Mouse (Mus musculus) liver, embryonic 16.5 days (tissue): ENCODE measurements around the gene Gm4869. TPM values are rescaled to one million over a fixed set of nuclear protein-coding genes. Genes with fewer than 3 reads are reported as not detected.
A peak's percentile ranks its signal among the peaks of the same experiment; 100 is the strongest.
"Not testable (repeated sequence)": the region's sequence is repeated elsewhere in the genome, so short reads cannot be mapped to it uniquely, and the experiment has no call there.

Source experiments
- ATAC-seq: fragments of 200-750 bp; cut with Nextera tagmentation; 2 replicates; pipeline ENCODE4 v1.8.0; 2017; ENCODE audit warnings: low read depth, mild to moderate bottlenecking, moderate number of reproducible peaks, moderate library complexity
- H3K27ac ChIP-seq: fragments of 300-500 bp; sonication (generic); 2 replicates; pipeline ENCODE4 v1.5.1; 2014; ENCODE audit warnings: mild to moderate bottlenecking, low read length
- H3K27me3 ChIP-seq: fragments of 300-500 bp; sonication (generic); 2 replicates; pipeline ENCODE4 v1.6.1; 2014; ENCODE audit warnings: low read depth, low read length, mixed read lengths; ENCODE audit not compliant: control insufficient read depth, insufficient read depth
- H3K36me3 ChIP-seq: fragments of 300-500 bp; sonication (generic); 2 replicates; pipeline ENCODE4 v1.6.1; 2014; ENCODE audit warnings: mild to moderate bottlenecking; ENCODE audit not compliant: control insufficient read depth, insufficient read depth
- H3K4me1 ChIP-seq: fragments of 300-500 bp; sonication (generic); 2 replicates; pipeline ENCODE4 v1.6.1; 2014; ENCODE audit warnings: low read depth, low read length, mixed read lengths; ENCODE audit not compliant: control insufficient read depth
- H3K4me2 ChIP-seq: fragments of 300-500 bp; sonication (generic); 2 replicates; pipeline ENCODE4 v1.6.1; 2014; ENCODE audit warnings: low read depth, low read length, mixed read lengths
- H3K4me3 ChIP-seq: fragments of 300-500 bp; sonication (generic); 2 replicates; pipeline ENCODE4 v1.5.1; 2014; ENCODE audit warnings: low read depth, mild to moderate bottlenecking, low read length
- H3K9ac ChIP-seq: fragments of 300-500 bp; sonication (generic); 2 replicates; pipeline ENCODE4 v1.6.1; 2014; ENCODE audit warnings: low read depth, low read length
- H3K9me3 ChIP-seq: fragments of 300-500 bp; sonication (generic); replicated peaks from 2 replicates; pipeline ENCODE4 v1.6.1; 2016; ENCODE audit warnings: low read length; ENCODE audit not compliant: control insufficient read depth
- WGBS: fragments of 180-500 bp; shearing (Covaris S2); extraction: QIAGEN DNeasy Blood & Tissue Kit; methylation state at CpG from one replicate; pipeline ENCODE4 v1.1.7; 2014; ENCODE audit not compliant: insufficient replicate concordance; 5-methylcytosine and 5-hydroxymethylcytosine counted together
- polyA plus RNA-seq: library from polyadenylated mRNA; unstranded; fragments of >200 nt; fragmentation: Nextera tagmentation; extraction: Ambion mirVana; gene quantifications from 2 replicates; pipeline ENCODE4 v1.2.1, GENCODE M21; 2015

The Gm4869 gene
- polyA plus RNA-seq, 1 experiment from 2014 or later = not detected

DNA sequence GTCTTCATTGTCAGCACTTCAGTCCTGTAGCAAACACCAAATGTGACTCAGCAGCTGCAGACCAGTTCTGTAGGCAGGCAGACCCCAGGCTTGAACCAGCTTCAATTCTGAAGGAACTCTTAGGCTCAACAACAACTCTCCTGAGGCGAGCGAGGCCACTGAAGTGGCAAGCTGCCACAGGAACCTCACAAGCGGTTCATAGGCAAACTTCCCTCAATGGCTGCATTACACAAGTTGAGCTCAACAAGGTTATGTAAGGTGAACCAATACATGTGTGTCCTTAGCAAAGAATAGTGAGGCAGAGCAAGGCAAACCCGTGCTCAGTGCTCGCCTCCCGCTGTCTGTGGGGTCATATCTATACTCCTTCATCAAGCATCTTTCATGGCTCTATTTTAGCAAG is 52.7 kb downstream of the Gm4869 start:
- H3K4me3 ChIP-seq = no peak overlapping the region
- WGBS = 59% methylated on average over 6 of the region's 6 CpGs
- peaks cover 14% of the 10 kb centered on the region for H3K4me1 ChIP-seq
- no peak for ATAC-seq
- H3K4me2 ChIP-seq = no peak overlapping the region
- H3K9me3 ChIP-seq = no peaks in the 10 kb centered on the region
- H3K27ac ChIP-seq = no peak overlapping the region
- no peaks in the 10 kb centered on the region for H3K27me3 ChIP-seq
- no peak overlapping the region for H3K9ac ChIP-seq
- H3K36me3 ChIP-seq = no peaks in the 10 kb centered on the region

DNA sequence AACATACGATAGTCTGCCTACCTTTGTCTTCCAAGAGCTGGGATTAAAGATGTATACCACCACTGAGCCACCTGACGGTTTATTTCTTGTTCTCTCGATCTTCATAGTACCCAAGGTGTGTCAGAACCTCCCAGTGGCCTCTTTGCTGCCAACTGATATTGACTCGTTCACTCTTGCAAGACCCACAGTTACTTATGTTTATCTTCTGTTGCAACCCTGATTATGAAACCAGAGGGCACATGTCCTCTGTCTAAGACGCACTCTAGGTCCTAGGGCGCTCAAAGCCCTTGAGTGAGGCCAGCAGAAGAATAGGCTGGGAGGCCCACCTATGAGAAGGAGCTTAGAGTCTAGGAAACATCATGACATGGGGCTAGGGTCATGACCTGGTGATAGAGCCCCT is 55.3 kb downstream of the Gm4869 start:
- H3K27ac ChIP-seq = no peak overlapping the region
- H3K4me1 ChIP-seq = peaks cover 28% of the 10 kb centered on the region

GRCm38 (mm10) chr5:140501982-140502836 is 56.8 kb downstream of the Gm4869 start:
- H3K27ac ChIP-seq = peak overlapping the region; percentile 21
- peaks cover 35% of the 10 kb centered on the region for H3K4me1 ChIP-seq

More for the DNA sequence above, 55.3 kb downstream of the Gm4869 start:
- no peaks in the 10 kb centered on the region for H3K27me3 ChIP-seq
- no peak overlapping the region for H3K4me3 ChIP-seq
- H3K9ac ChIP-seq = no peak overlapping the region
- H3K36me3 ChIP-seq = no peaks in the 10 kb centered on the region
- H3K9me3 ChIP-seq = no peaks in the 10 kb centered on the region
- no peak overlapping the region for H3K4me2 ChIP-seq
- no peak for ATAC-seq
- WGBS = 19% methylated on average over 6 of the region's 6 CpGs

GRCm38 (mm10) chr5:140502925-140503324 is 57.5 kb downstream of the Gm4869 start:
- H3K9me3 ChIP-seq, H3K36me3 ChIP-seq, H3K27me3 ChIP-seq, ATAC-seq: not testable (repeated sequence)
- Histone ChIP-seq H3K4me2 (peak overlapping the region; percentile 42), H3K4me3 (peak overlapping the region; percentile 37), H3K4me1 (peaks cover 42% of the 10 kb centered on the region), H3K9ac (peak overlapping the region; percentile 48), H3K27ac (peak overlapping the region; percentile 21; the same call in 1 of the 2 replicates)
- under 1% methylated on average over 12 of the region's 12 CpGs for WGBS

More at GRCm38 (mm10) chr5:140501982-140502836, 56.8 kb downstream of the Gm4869 start:
- H3K9me3 ChIP-seq = no peaks in the 10 kb centered on the region
- WGBS = 10% methylated on average over 14 of the region's 14 CpGs
- H3K4me2 ChIP-seq = peak overlapping the region; percentile 42
- no peaks in the 10 kb centered on the region for H3K36me3 ChIP-seq
- peak overlapping the region; percentile 48 for H3K9ac ChIP-seq
- peak overlapping the region; percentile 37 for H3K4me3 ChIP-seq
- ATAC-seq = no peak
- H3K27me3 ChIP-seq = no peaks in the 10 kb centered on the region

DNA sequence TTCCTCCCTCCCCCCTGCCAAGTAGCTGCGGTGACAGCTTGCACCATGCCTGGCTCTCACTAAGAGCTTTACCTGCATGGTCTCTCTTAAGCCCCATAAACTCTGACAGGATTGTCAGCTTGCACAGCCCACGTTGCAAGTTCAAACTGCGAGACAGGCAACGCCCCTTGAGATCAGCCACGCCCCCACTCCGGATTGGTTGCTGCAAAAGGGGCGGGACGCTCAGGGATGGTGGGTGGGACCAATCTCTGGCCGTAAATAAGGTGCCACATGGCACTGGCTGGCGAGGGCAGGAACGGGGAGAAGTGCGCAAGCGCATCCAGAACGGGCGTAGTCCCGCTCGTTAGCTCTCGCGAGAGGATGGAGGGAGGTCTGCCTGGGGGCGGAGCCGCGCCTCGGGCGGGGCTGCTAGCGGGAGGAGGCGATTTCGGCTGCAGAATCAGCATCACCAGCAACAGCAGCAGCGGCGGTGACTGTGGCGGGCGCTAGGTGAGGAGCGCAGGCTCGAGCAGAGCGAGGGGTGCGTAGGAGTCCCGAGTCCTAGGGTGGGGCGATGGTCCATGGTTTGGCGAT is 59.8 kb downstream of the Gm4869 start, which contains the start of gene Chst12:
Gene Chst12, plus strand, starts transcription at position 343 of the 573 bp plus-strand sequence.
- peak within 1 kb of the TSS; percentile 50 for H3K9ac ChIP-seq
- H3K36me3 ChIP-seq = no peaks in the 10 kb centered on the region
- no peaks in the 10 kb centered on the region for H3K27me3 ChIP-seq
- under 1% methylated on average over 37 of the region's 38 CpGs for WGBS
- H3K27ac ChIP-seq = peak within 1 kb of the TSS; percentile 70
- ATAC-seq = peak; percentile 95
- H3K4me3 ChIP-seq = peak within 1 kb of the TSS; percentile 66
- no peaks in the 10 kb centered on the region for H3K9me3 ChIP-seq
- peak within 1 kb of the TSS; percentile 84 for H3K4me2 ChIP-seq
- H3K4me1 ChIP-seq = peaks cover 56% of the 10 kb centered on the region

DNA sequence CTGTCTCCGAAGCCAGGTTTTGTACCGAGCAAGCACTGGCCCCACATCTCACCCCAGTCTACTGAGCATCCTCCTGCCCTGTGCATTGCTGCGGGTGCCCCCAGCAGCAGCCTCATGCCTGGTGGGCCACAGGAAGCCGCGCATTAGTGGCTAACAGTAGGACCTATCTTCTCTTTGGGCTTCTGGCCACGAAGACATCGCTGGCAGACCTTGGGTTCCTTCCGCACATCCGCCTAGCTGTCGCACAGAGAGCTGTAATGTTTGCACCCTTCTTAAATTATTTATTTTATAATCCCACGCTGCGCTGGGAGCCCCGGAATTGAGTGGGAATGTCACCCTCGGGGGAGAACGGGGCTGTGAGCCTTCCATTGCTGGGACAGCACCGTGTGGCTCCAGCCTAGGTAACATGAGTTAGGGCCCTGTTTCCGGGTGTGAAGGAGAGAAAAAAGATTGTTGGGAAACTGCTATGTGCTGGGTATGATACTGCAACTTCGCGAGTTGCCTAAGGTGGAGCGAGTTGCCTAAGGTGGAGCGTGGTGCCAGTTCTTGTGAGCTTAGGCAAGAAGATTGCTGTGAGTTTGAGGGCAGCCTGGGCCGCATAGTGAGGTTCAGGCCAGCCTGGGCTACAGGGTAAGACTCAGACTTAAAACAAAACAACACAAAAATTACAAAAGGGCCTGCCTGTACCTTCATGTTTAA is 60.8 kb downstream of the Gm4869 start:
- 17% methylated on average over 22 of the region's 22 CpGs for WGBS
- no peaks in the 10 kb centered on the region for H3K36me3 ChIP-seq
- peak overlapping the region; percentile 70 for H3K27ac ChIP-seq
- H3K4me1 ChIP-seq = peaks cover 53% of the 10 kb centered on the region
- H3K4me2 ChIP-seq = peak overlapping the region; percentile 84
- no peak for ATAC-seq
- no peaks in the 10 kb centered on the region for H3K27me3 ChIP-seq
- H3K4me3 ChIP-seq = peak overlapping the region; percentile 66
- no peaks in the 10 kb centered on the region for H3K9me3 ChIP-seq
- H3K9ac ChIP-seq = peak overlapping the region; percentile 50

GRCm38 (mm10) chr5:140507466-140508208 is 62.2 kb downstream of the Gm4869 start:
- WGBS = 43% methylated on average over 14 of the region's 14 CpGs
- peak overlapping the region; percentile 20 for H3K4me3 ChIP-seq
- H3K4me2 ChIP-seq = peak overlapping the region; percentile 84
- H3K27ac ChIP-seq = peak overlapping the region; percentile 51
- H3K4me1 ChIP-seq = peaks cover 47% of the 10 kb centered on the region
- no peaks in the 10 kb centered on the region for H3K9me3 ChIP-seq
- no peak overlapping the region for H3K9ac ChIP-seq
- H3K36me3 ChIP-seq = no peaks in the 10 kb centered on the region
- no peaks in the 10 kb centered on the region for H3K27me3 ChIP-seq
- ATAC-seq = no peak

DNA sequence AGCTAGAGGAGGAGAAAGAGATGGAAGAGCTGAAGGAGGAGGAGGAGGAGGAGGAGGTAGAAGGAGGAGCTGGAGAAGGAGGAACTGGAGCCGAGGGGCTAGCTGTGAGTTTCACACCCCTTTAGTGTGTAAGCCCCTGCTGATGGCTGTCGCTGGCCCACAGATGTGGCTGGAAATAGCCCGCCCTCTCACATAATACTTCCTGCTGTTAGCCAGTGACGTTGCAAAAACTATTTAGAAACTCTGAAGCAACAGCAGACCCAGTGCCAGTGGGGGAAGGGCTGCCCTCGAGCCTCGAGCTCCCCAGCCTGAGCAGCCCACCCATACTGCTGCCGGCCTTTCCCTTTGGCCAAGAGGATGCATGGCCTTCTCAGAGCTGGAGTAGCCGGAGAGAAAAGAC is 63.2 kb downstream of the Gm4869 start:
- Histone ChIP-seq H3K27ac (peak overlapping the region; percentile 52), H3K36me3 (no peaks in the 10 kb centered on the region), H3K4me1 (peaks cover 38% of the 10 kb centered on the region), H3K27me3 (no peaks in the 10 kb centered on the region), H3K9ac (peak overlapping the region; percentile 17; the same call in 1 of the 2 replicates), H3K9me3 (no peaks in the 10 kb centered on the region), H3K4me2 (peak overlapping the region; percentile 36), H3K4me3 (no peak overlapping the region; the same call in 1 of the 2 replicates)
- no peak for ATAC-seq
- 11% methylated on average over 8 of the region's 8 CpGs for WGBS
